Mouse (Mus musculus) monocyte, adult 2 months (primary cell): ENCODE measurements around the gene Vmn1r168.
"Not testable (repeated sequence)": the region's sequence is repeated elsewhere in the genome, so short reads cannot be mapped to it uniquely, and the experiment has no call there.

Source experiments
- DNase-seq, 2 experiments: peaks; one replicate each; pipeline ENCODE4 v3.0.0; 2022; ENCODE audit warnings: low spot score in 2 of 2, low read depth in 1 of 2

Vmn1r168 gene

DNA sequence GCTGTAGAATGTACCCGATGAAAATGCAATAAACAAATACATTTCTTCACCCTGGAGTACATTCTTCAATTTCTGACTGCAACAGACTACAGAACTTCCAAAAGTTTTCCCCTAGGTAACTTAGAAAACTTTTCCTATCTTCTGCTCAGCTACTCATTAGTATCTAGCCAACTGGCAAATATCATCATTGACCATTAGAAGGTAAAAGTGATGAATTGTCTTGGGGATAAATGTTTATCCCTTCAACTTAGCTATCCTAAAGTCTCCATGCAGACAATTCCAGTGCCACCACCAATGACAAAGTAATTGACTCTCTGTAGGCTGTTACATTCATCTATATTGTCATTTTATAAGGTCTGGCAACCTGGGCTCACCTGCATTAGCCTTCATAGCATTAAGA, at the start of gene Vmn1r168:
Vmn1r168 (plus strand) TSS at position 301 of the 400 bp plus-strand sequence.
- DNase-seq, result not testable (repeated sequence)

DNA sequence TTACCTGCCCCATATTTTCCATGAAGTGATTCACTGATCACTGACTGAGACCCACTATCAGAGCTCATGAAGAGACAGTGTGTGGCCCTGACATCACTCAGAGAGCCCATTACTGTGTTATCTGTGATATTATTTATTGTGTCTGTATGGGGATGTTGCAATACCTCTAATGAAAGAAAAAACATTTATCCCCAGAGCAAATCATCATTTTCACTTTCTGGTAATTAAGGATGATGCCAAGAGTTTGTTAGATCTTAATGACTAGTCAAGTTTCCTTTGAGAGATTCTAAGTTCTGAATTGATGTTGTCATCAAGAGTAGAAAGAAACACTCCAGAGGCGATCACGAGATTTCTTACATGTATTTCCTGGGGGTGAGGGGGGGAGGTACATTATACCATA, 32.4 kb upstream of the Vmn1r168 start, which contains the start of gene Vmn1r167:
Vmn1r167 (minus strand) TSS at position 101 of the 400 bp plus-strand sequence.
- not testable (repeated sequence) for DNase-seq

DNA sequence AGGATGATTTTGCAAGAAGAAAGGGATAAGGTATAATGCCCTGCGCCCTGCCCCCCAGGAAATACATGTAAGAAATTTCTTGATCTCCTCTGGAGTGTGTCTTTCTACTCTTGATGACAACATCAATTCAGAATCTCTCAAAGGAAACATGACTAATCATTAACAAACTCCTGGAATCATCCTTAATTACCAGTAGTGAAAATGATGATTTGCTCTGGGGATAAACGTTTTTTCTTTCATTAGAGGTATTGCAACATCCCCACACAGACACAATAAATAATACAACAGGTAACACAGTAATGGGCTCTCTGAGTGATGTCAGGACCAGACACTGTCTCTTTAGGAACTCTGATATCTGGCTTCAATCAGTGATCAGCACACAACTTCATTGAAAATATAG, 35.7 kb downstream of the Vmn1r168 start, which contains the start of gene Vmn1r169:
Vmn1r169 (plus strand) TSS at position 301 of the 400 bp plus-strand sequence.
- DNase-seq, result not testable (repeated sequence)
